Mouse (Mus musculus) heart, adult 11 months (tissue): ENCODE results near the gene Ppil4.
"Not testable (repeated sequence)": the region's sequence is repeated elsewhere in the genome, so short reads cannot be mapped to it uniquely, and the experiment has no call there.

ENCODE experiments used
- DNase-seq: peaks from one replicate; pipeline ENCODE4 v3.0.0; 2022

The Ppil4 gene

DNA sequence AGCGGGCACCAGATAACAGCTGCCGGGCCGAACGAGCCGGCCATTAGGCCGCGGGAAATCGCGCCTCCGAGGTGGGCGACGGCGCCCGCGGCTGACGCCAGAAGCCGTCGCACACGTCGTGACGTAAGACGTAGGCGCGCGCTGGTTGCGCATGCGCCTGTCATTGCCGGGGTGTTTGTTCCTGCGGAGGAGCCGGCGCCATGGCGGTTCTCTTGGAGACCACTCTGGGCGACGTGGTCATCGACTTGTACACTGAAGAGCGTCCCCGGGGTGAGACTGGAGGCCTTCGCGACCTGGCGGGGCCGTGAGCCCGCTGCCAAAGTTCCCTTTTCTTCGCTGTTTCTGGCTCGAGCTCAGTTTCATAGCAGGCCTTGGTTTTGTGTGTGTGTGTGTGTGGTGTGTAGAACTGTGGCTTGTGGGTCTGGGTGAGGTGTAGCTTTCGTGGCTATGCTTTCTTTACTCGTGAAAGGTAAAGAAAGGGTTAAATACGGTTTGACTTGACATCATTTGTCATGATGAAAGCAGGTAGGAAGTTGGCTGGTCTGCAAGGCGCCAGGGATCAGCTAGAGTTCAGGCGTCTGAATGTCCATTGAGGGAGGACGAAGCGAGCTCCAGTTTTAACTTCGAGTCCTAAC lies at the start of gene Ppil4, which contains the start of gene Ginm1:
Gene Ppil4, plus strand, starts transcription at position 141 of the 635 bp plus-strand sequence.
Gene Ginm1, minus strand, starts transcription at position 74 of the 635 bp plus-strand sequence.
- peak; percentile 99 for DNase-seq

DNA sequence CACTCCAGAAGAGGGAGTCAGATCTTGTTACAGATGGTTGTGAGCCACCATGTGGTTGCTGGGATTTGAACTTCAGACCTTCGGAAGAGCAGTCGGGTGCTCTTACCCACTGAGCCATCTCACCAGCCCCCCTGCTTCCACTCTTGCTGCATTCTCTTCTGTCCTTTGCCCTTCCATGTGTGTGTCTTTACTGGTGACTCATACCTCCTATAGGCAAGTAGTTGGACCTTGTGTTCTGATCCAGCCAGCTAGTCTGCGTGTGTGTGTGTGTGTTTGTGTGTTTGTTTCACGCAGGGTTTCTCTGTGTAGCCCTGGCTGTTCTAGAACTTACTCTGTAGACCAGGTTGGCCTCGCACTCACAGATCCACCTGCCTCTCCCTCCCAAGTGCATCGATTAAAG lies 47.2 kb upstream of the Ppil4 start:
- not testable (repeated sequence) for DNase-seq

DNA sequence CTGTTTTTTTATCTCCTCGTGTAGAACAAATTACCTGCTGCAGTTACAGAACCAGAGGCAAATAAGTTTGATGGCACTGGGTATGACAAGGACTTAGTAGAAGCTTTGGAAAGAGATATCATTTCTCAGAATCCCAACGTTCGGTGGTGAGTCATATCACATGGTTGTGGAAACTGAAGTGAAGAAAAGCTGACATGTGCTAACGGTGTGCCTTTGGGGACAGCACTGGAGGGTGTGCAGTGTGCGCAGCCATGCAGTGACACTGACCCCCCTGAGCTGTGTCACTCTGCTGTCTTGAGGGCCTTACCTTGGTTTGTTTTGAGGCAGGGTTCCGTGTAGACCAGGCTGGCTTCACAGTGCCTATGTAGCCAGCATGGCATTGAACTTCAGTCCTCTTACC lies 43.9 kb upstream of the Ppil4 start:
- no peak for DNase-seq

DNA sequence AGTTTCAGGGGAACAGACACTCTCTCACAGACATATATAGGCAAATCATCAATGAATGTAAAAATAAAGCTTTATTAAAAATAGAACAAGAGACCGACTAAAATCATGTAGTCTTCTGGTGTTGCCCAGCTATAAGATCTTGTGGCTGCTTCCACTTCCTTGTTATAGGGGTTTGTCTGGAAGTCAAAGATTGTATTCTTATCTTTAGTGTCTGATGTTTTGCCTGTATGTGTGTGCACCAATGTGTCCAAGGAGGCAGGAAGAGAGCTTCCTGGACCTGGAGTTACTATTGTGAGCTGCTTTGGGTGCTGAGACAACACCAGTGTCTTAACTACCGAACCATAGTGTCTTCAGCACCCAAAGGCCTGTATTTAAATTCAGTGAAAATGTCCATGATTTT lies 35.1 kb upstream of the Ppil4 start:
- DNase-seq = no peak

DNA sequence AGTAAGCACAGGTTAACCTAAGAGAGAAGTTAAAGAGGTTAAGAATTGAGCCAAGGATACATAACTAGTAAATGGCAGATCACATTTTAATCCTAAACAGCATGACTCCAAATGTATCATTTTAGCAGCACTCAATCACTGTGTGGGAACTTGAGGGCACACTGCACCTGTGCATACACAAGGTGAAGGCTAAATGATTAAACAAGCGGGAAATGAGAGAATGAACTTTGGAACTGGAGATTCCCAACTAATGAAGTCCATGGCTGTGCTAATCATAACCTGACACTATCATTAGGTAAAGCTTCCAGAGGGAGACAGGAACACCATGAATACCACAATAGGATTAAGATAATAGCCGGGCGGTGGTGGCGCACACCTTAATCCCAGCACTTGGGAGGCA lies 20.3 kb upstream of the Ppil4 start:
- no peak for DNase-seq

DNA sequence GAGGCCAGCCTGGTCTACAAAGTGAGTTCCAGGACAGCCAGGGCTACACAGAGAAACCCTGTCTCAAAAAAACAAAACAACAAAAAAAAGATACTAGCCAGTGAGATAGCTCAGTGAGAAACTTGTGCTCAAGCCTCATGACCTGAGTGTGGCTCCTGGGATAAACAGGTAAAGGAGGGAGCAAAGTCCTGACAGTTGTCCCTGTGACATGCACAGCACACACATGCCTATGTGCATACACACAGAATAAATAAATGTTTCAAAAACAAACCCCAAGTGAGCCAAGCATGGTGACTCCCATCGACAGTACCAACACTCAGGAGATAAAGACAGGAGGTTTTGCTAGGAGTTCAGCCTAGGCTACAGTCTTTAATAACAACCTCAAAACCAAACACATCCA lies 19.9 kb upstream of the Ppil4 start:
- DNase-seq = no peak

DNA sequence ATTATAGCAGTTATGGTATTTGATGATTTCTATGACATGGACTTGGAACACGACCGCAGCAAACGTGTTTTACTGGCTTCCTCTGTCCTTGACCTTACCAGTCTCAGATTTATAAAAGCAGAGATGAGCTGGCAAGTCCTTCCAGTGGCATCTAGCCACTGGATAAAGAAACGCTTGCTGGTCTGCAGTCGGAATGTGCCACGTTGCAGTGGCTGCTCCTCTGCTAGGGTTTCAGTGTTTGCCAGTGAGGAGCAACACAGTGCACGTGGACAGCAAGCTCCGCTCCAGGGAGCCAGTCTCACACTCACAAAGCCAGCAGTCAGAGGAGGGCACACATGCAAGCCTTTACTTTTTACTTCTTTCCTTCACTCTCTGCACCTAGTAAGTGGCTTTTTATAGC lies 17.3 kb upstream of the Ppil4 start:
- peak; percentile 95 for DNase-seq

DNA sequence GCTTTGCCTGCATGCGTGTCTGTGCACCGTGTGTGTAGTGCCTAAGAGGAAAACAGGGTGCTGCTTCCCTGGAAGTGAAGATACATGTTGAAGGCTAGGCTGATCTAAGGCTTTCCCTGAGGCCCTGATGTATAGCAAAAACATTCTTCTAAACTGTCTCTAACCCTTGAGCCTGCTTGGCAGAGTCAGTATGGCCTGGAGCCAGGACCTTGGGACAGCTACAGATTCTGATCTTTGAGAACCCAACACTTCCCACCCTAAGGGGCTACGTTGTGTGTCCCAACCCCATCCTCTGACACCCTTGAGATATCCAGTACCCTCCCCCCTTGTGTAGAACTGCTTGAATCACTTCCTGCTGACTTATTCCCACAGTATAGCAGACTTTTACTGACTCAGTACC lies 14.3 kb upstream of the Ppil4 start:
- DNase-seq = no peak

DNA sequence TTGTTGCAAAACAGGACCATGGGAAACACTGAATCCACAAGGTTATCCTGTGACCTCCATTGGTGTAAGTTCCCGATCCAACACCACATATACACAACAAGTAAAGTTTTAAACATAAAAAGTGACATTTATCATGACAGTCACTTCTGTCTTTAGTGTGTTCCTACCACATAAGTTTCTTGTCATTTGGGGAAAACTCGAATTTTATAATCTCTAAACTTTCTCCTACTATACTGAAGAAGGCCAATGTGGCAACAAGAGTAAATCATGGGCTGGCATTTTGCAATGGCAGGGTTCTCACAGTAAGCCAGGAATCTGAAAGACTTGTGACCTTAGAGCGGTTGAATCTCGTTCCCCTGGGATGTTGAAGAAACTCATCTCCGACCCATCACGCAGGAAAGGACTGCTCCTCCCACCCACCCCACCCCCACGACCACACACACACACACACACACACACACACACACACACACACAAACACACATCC lies 12.9 kb upstream of the Ppil4 start:
- DNase-seq = no peak

DNA sequence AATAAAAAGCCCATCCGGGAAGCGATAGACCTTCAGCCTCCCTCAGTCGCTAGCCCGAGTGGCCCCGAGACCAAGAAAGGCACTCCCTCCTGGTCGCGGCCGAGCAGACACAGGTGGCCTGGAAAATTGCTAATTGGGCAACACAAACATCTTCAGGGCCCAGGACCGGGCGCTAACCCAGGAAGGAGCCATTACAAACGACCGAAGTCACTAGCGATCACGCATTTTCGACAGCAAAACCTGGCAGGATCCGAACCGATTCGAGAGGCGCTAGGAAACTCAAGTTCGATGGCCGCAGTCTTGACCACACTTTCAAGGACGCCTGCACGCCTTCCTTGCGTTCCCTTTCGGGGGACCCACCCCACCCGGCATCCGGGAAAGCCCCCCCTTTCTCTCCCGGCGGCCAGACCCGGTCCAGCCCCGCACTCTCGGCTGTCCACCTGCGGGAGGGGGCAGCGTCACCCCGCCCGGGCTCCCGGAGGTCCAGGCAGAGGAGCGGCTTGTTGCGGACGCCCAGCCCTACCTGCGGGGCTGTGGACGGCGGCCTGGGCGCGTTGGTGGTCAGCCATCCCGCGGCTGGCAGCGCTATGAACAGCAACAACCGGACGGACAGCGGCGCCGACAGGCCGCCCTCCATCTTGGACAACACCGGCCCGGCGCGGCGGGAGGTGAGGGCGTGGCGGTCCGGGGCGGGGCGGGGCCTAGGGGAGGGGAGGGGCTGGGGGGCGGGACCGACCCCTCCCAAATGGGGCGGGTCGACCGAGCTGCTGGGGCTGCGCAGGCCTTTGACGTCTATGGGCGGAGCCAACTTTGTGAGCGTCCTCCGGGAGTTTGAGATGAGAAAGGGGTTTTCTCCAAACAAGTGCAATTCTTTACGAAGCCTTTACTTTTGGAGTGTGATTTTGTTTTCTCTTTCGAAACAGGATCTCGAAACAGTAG lies 12.2 kb upstream of the Ppil4 start:
- DNase-seq = peak; percentile 99

DNA sequence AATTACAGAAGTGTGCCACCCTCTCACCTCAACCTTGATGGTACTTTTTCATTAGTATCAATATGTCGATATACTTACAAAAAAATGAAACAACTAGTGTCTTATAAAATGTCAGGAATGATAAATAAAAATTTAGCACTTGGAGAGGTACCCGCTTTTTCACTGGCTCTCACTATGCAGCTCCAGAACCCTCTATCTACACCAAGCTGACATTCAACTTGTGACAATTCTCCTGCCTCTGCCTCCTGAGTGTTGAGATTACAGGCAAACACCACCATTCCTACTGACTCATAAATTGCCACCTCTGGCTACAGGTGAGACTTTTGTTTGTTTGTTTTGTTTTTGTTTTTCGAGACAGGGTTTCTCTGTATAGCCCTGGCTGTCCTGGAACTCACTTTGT lies 11.5 kb upstream of the Ppil4 start:
- no peak for DNase-seq

DNA sequence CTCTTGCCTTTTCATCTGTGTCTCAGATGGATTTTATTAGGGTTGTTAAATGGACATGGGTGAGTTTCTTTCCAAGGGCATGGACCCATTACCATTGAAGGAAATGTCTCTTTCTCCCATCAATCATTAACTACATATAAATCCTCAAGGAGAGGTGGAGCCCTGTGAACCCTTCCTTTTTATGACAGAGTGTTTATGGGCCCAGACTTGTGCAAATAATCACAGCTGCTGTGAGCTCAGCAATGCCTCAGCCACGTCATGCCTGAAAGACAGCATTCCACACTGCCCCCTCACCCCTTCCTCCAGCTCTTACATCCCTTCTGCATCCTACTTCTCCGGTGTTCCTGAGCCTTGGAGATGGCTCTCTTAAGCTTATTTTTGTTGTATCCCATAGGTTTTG lies 5.4 kb upstream of the Ppil4 start:
- DNase-seq = no peak

DNA sequence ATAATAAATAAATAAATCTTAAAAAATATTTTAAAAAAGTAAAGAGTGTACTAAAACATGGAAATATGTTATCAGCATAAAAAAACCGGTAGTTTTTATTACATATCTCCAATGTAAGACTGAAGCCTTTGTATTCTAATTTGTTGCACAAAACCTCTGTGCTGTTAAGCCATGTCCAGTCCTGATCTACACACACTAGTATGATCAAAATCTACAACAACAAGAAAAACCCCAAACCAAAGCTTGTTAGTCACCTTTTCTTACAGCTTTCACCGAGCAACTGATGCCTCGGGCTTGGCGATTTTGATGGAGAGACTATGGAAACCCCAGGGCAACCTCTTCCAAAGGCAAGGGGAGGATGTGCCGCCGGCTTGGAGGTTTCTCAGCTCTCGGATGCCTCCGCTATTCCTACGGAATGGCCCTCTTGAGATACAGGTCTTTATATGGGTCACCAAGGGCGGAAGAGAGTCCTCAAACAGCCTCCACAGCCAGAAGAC lies 389 bp upstream of the Ppil4 start:
- DNase-seq = no peak

DNA sequence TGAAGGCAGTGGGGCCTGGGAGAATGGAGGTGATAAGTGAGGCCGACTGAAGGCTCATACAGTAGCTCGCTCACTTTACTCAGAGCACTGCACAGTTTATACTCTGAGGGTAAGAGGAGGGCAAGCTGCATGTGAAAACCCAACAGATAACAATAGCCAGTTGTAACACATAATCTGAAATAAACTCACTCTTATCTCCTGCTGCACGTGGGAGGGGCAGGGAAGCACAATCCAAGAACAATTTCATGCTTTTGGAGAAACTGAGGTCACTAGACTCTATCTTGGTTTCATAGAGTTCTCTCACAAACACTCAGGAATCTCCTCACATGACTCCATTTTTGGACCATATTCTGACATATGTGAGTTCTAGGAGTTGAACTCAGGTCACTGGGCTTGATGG lies 8.6 kb downstream of the Ppil4 start:
- no peak for DNase-seq

DNA sequence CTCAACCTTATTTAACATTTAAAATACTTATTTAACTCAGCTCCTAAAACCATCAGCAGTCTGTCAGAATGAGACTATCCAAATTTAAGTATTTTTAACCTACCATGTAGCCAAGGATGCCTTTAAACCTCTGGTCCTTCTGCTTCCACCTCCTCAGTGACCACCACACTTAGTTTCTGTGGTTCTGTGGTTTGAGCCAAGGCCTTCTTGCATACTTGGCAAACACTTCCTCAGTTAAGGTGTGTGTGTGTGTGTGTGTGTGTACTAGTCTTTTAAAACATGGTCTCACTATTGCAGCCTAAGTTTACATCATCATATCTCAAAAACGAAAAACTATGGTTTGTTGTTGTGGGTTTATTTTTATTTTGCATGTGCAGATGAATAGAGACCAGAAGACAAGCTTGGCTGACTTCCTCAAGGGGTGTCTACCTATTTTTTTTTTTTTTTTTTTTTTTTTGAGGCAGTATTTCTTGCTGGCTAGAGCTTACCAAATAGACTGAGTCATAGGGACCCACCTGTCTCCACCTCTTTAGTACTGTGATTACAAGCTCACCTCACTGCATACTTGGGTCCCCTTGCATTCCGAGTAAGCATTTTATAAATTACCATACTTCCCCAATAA lies 9.9 kb downstream of the Ppil4 start:
- no peak for DNase-seq

DNA sequence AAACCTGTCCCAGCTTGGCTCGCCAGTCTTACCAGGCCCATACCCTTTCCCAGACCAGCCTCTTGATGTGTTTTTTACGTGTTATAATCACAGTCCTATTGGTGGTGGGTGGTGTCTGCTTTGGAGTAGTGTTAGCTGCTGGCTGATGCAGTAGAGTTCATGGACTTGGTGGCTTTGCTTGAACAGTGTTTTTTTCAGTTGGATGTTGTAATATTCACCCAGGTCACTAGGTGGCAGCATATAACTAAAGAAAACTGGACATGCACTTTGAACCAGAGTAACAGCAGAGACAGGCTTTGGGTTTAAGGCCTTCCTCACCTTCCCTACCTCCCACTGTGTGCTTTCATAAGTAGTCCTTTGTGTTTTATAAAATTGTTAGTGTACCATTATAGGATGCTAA lies 17.2 kb downstream of the Ppil4 start:
- DNase-seq = no peak

DNA sequence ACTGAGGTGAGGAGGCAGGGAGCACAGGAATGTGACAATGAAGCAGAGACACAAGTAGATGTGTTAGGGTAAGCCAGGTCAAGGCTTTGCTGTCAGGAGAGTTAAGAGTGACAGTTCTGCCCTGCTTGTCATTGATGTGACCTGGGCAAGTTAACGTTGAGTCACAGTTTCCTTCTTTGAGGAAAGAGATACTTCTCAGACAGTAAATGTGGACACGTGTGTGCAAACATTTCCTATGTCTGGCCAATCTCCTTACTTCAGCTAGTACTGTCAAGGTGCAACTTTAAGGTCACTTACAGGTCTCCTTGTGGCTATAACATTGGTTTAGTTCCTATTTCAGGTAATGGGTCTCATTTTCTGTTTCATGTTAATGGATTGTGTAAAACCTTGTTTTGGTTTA lies 23.8 kb downstream of the Ppil4 start:
- peak; percentile 29 for DNase-seq

DNA sequence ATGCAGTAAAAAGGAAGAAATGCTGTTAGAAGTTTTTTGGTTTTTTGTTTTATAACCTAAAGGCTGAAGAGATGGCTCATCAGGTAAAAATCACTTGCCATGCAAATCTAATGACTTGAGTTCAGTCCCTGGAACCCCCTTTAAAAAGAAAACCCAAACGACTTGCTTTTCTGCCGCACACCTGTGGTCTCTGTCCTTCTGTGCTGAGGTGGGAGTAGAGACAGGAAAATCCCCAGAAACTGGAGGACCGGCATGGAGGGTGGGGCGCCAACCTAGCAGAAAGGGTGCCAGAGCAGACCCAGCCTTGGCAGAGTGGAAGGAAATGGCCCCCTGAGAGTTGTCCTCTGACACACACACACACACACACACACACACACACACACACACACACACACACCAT lies 26.0 kb downstream of the Ppil4 start:
- peak; percentile 51 for DNase-seq

DNA sequence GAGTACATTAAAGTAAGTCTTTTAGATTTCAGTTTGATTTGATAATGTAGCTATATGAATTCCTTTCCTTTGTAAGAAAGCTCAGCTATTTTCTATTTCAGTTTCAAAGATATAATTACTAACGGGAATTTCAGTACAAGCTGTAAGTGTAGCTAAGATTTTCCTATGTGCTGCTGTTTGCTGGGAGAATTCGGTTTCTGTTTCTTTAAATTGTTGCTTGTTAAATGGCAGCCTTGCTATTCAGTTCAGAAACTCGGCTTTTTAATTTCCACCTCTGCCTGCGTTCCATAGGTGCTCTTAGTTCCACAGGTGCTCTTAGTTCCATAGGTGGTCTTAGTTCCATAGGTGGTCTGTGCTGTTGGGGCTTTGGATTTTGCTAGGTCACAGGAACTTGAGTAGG lies 26.5 kb downstream of the Ppil4 start:
- DNase-seq = peak; percentile 22

DNA sequence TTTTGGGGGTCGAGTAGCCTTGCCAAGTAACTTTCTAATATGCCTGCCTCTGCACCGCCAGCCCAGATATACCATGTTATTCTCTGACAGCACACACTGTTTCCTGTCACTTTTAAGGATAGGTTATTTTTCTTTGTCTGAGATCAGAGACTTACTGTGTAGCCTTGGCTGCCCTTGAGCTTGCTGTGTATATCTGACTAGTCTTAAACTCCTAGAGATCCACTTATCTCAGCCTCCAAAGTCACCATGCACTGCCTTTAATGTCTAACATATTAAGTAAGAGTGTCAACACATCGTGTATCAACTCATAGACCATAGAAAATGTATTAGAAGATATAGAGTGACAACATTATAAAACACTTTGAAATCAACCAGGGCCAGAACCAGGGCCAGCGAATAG lies 26.9 kb downstream of the Ppil4 start:
- no peak for DNase-seq

DNA sequence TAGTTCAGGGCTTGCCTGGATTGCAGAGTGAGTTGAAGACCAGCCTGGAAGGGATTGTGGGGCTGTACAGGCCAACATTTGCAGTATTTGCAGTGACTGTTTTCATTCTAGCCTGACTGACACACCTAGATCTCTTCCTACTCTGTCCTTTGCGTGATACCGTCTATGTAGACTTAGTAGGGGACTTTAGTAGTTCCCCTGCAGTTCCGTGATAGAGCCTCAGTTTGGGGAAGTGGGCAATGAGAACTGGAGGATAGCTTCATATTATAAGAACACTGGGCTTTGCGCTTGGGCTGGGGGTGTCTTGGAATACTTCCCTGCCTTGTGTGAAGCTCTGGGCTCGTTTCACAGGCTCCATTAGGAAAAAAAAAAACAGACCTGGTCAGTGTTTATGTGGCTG lies 27.5 kb downstream of the Ppil4 start:
- DNase-seq = peak; percentile 66

DNA sequence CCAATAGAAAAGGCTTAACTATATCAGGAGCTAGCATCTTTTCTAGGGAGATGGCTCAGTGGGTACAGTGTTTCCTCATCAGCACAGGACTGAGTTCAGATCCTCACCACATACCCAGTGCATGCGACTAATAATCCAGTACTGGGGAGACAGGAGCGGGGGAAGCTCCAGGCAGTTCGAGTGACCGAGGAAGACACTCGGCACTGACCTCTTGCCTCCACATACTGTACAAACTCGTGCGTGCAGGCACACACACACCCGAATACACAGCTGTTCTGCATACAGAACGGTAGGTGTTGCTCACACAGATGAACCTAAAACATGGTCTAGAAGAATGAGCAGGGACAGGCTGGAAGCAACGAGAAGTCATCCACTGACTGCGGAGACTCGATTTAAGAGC lies 29.3 kb downstream of the Ppil4 start:
- peak; percentile 55 for DNase-seq

DNA sequence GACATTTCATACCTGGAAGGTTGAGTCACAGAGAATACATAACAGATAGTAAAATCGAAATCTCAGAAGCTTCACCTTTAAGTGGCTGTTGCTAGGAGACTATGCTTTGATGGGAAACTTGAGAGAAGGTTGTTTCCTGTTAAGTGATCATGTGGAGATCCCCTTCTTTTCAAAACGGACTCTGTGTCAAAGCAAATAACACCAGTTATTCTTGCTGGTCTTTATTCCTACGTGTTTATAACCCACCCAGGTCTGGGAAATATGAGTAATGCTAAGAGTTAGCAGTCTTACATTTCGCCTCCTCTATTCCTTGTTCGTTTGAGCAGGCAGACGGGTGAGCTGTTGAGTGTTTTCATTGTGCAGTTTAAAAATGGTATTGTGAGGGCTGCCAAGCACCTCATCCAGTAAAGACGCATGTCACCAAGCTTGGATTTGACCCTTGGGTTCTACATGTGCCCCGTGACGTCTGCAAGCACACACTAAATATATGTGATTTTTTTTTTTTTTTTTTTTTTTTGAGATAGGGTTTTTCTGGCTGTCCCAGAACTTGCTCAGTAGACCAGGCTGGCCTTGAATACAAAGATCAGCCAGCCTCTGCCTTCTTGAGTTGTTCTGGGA lies 32.1 kb downstream of the Ppil4 start:
- peak; percentile 56 for DNase-seq
